Mouse (Mus musculus) hindbrain, embryonic 12.5 days (tissue): ENCODE data around the gene Khsrp. TPM values are rescaled to one million over a fixed set of nuclear protein-coding genes. Genes with fewer than 3 reads are reported as not detected.

ENCODE experiments used
- ATAC-seq: fragments of 200-750 bp; cut with Nextera tagmentation; 2 replicates; pipeline ENCODE4 v1.8.0; 2017; ENCODE audit warnings: moderate TSS enrichment; ENCODE audit not compliant: low FRiP score
- H3K27ac ChIP-seq: fragments of 300-500 bp; sonication (generic); 2 replicates; pipeline ENCODE4 v1.5.1; 2016; ENCODE audit warnings: mild to moderate bottlenecking
- H3K27me3 ChIP-seq: fragments of 300-500 bp; sonication (generic); 2 replicates; pipeline ENCODE4 v1.6.1; 2016; ENCODE audit warnings: mild to moderate bottlenecking
- H3K36me3 ChIP-seq: fragments of 300-500 bp; sonication (generic); 2 replicates; pipeline ENCODE4 v1.6.1; 2016; ENCODE audit warnings: mild to moderate bottlenecking
- H3K4me1 ChIP-seq: fragments of 300-500 bp; sonication (generic); 2 replicates; pipeline ENCODE4 v1.6.1; 2016
- H3K4me2 ChIP-seq: fragments of 300-500 bp; sonication (generic); replicated peaks from 2 replicates; pipeline ENCODE4 v1.6.1; 2016; ENCODE audit warnings: mild to moderate bottlenecking
- H3K4me3 ChIP-seq: fragments of 300-500 bp; sonication (generic); 2 replicates; pipeline ENCODE4 v1.5.1; 2016; ENCODE audit warnings: mild to moderate bottlenecking
- H3K9ac ChIP-seq: fragments of 300-500 bp; sonication (generic); 2 replicates; pipeline ENCODE4 v1.6.1; 2016; ENCODE audit warnings: mild to moderate bottlenecking, moderate library complexity
- H3K9me3 ChIP-seq: fragments of 300-500 bp; sonication (generic); replicated peaks from 2 replicates; pipeline ENCODE4 v1.6.1; 2016; ENCODE audit warnings: mild to moderate bottlenecking
- WGBS: fragments of 180-500 bp; shearing (Covaris S2); methylation state at CpG from one replicate; pipeline ENCODE4 v1.1.7; 2016; 5-methylcytosine and 5-hydroxymethylcytosine counted together
- polyA plus RNA-seq: library from polyadenylated mRNA; unstranded; fragments of >200 nt; fragmentation: Nextera tagmentation; extraction: Ambion mirVana; gene quantifications from 2 replicates; pipeline ENCODE4 v1.2.1, GENCODE M21; 2016

Khsrp gene
- polyA plus RNA-seq, 1 experiment from 2014 or later: 66.5 TPM

GRCm38 (mm10) chr17:56996506-56996905 is 34.8 kb downstream of the Khsrp start:
- peaks cover 71% of the 10 kb centered on the region for H3K36me3 ChIP-seq
- 80% methylated on average over 2 of the region's 2 CpGs for WGBS
- H3K4me1 ChIP-seq: peaks cover 9% of the 10 kb centered on the region
- H3K27ac ChIP-seq: no peak overlapping the region
- H3K4me3 ChIP-seq: no peak overlapping the region
- peak overlapping the region; percentile 55; the same call in 1 of the 2 replicates for H3K4me2 ChIP-seq
- ATAC-seq: 0 out of 2 replicates have a peak, but pooled peaks have one; percentile 1
- H3K27me3 ChIP-seq: no peaks in the 10 kb centered on the region
- H3K9me3 ChIP-seq: no peaks in the 10 kb centered on the region
- no peak overlapping the region for H3K9ac ChIP-seq

GRCm38 (mm10) chr17:56995046-56995445 is 36.3 kb downstream of the Khsrp start:
- Histone ChIP-seq H3K9ac (no peak overlapping the region), H3K4me2 (no peak overlapping the region)

GRCm38 (mm10) chr17:56990966-56991365 is 40.4 kb downstream of the Khsrp start:
- Histone ChIP-seq H3K4me3 (peak overlapping the region; percentile 76), H3K27me3 (no peaks in the 10 kb centered on the region), H3K9me3 (no peaks in the 10 kb centered on the region), H3K27ac (no peak overlapping the region), H3K4me2 (peak overlapping the region; percentile 76), H3K9ac (peak overlapping the region; percentile 90), H3K36me3 (peaks cover 41% of the 10 kb centered on the region), H3K4me1 (peaks cover 7% of the 10 kb centered on the region)
- ATAC-seq: no peak
- WGBS: 68% methylated on average over 2 of the region's 2 CpGs

More at GRCm38 (mm10) chr17:56995046-56995445, 36.3 kb downstream of the Khsrp start:
- no peak overlapping the region for H3K4me3 ChIP-seq
- 91% methylated on average over 8 of the region's 8 CpGs for WGBS
- H3K4me1 ChIP-seq: peaks cover 16% of the 10 kb centered on the region
- ATAC-seq: no peak
- no peaks in the 10 kb centered on the region for H3K9me3 ChIP-seq
- no peaks in the 10 kb centered on the region for H3K27me3 ChIP-seq
- no peak overlapping the region for H3K27ac ChIP-seq
- H3K36me3 ChIP-seq: peaks cover 62% of the 10 kb centered on the region

GRCm38 (mm10) chr17:56990115-56990746 is 41.1 kb downstream of the Khsrp start, which contains the start of gene Clpp:
Clpp (plus strand) TSS chr17:56990305.
- Histone ChIP-seq H3K9me3 (no peaks in the 10 kb centered on the region), H3K4me1 (peaks cover 7% of the 10 kb centered on the region), H3K27ac (peak within 1 kb of the TSS; percentile 79), H3K27me3 (no peaks in the 10 kb centered on the region), H3K4me2 (peak within 1 kb of the TSS; percentile 76), H3K4me3 (peak within 1 kb of the TSS; percentile 76), H3K36me3 (peaks cover 33% of the 10 kb centered on the region), H3K9ac (peak within 1 kb of the TSS; percentile 90)
- under 1% methylated on average over 52 of the region's 52 CpGs for WGBS
- peak; percentile 97 for ATAC-seq

- H3K27ac ChIP-seq: peak overlapping the region; percentile 79
- no peaks in the 10 kb centered on the region for H3K9me3 ChIP-seq
- H3K4me2 ChIP-seq: peak overlapping the region; percentile 76
- H3K36me3 ChIP-seq: peaks cover 28% of the 10 kb centered on the region
- WGBS: 4% methylated on average over 25 of the region's 25 CpGs
- H3K9ac ChIP-seq: peak overlapping the region; percentile 65
- peak; percentile 95 for ATAC-seq
- no peaks in the 10 kb centered on the region for H3K27me3 ChIP-seq
- H3K4me1 ChIP-seq: peaks cover 7% of the 10 kb centered on the region
- H3K4me3 ChIP-seq: peak overlapping the region; percentile 76
Measured at GRCm38 (mm10) chr17:56989467-56990114, 41.7 kb downstream of the Khsrp start.

GRCm38 (mm10) chr17:56988921-56989430 is 42.3 kb downstream of the Khsrp start:
- Histone ChIP-seq H3K4me2 (peak overlapping the region; percentile 76), H3K27me3 (no peaks in the 10 kb centered on the region), H3K36me3 (peaks cover 22% of the 10 kb centered on the region), H3K4me3 (peak overlapping the region; percentile 76), H3K9ac (no peak overlapping the region), H3K27ac (no peak overlapping the region), H3K9me3 (no peaks in the 10 kb centered on the region), H3K4me1 (peaks cover 7% of the 10 kb centered on the region)
- ATAC-seq: no peak
- WGBS: 72% methylated on average over 7 of the region's 7 CpGs

GRCm38 (mm10) chr17:56988441-56988840 is 42.9 kb downstream of the Khsrp start:
- Histone ChIP-seq H3K36me3 (peaks cover 16% of the 10 kb centered on the region), H3K4me1 (peaks cover 7% of the 10 kb centered on the region), H3K4me3 (no peak overlapping the region), H3K9ac (no peak overlapping the region), H3K27ac (no peak overlapping the region), H3K9me3 (no peaks in the 10 kb centered on the region), H3K27me3 (no peaks in the 10 kb centered on the region), H3K4me2 (no peak overlapping the region)
- no peak for ATAC-seq
- WGBS: 85% methylated on average over 7 of the region's 7 CpGs

GRCm38 (mm10) chr17:56986105-56986805 is 45.1 kb downstream of the Khsrp start:
- Histone ChIP-seq H3K4me1 (peaks cover 6% of the 10 kb centered on the region), H3K4me3 (no peak overlapping the region), H3K27me3 (no peaks in the 10 kb centered on the region), H3K4me2 (no peak overlapping the region), H3K9ac (no peak overlapping the region), H3K36me3 (no peaks in the 10 kb centered on the region), H3K27ac (no peak overlapping the region), H3K9me3 (no peaks in the 10 kb centered on the region)
- ATAC-seq: no peak
- 78% methylated on average over 3 of the region's 3 CpGs for WGBS

- Histone ChIP-seq H3K27ac (no peak overlapping the region), H3K27me3 (no peaks in the 10 kb centered on the region), H3K36me3 (no peaks in the 10 kb centered on the region), H3K9ac (no peak overlapping the region), H3K4me3 (no peak overlapping the region), H3K4me2 (no peak overlapping the region), H3K4me1 (no peaks in the 10 kb centered on the region), H3K9me3 (no peaks in the 10 kb centered on the region)
- no peak for ATAC-seq
- WGBS: 72% methylated on average over 3 of the region's 3 CpGs
Measured at GRCm38 (mm10) chr17:56985656-56986055, 45.7 kb downstream of the Khsrp start.

- Histone ChIP-seq H3K9me3 (no peaks in the 10 kb centered on the region), H3K4me2 (no peak overlapping the region), H3K9ac (no peak overlapping the region), H3K4me1 (no peaks in the 10 kb centered on the region), H3K4me3 (no peak overlapping the region), H3K27me3 (no peaks in the 10 kb centered on the region), H3K36me3 (no peaks in the 10 kb centered on the region), H3K27ac (no peak overlapping the region)
- 87% methylated on average over 9 of the region's 9 CpGs for WGBS
- ATAC-seq: no peak
Measured at GRCm38 (mm10) chr17:56984886-56985285, 46.4 kb downstream of the Khsrp start.

- Histone ChIP-seq H3K4me2 (no peak within 1 kb of the TSS), H3K36me3 (no peaks in the 10 kb centered on the region), H3K27ac (no peak within 1 kb of the TSS), H3K4me3 (no peak within 1 kb of the TSS), H3K4me1 (no peaks in the 10 kb centered on the region), H3K27me3 (no peaks in the 10 kb centered on the region), H3K9ac (no peak within 1 kb of the TSS), H3K9me3 (no peaks in the 10 kb centered on the region)
- ATAC-seq: no peak
- WGBS: 66% methylated on average over 5 of the region's 5 CpGs
Measured at GRCm38 (mm10) chr17:56982013-56982412, 49.3 kb downstream of the Khsrp start, which contains the start of gene Acer1. Acer1 (minus strand) TSS chr17:56982126.

- no peaks in the 10 kb centered on the region for H3K9me3 ChIP-seq
- no peaks in the 10 kb centered on the region for H3K27me3 ChIP-seq
- no peak overlapping the region for H3K9ac ChIP-seq
- H3K36me3 ChIP-seq: no peaks in the 10 kb centered on the region
- H3K4me2 ChIP-seq: no peak overlapping the region
- H3K27ac ChIP-seq: no peak overlapping the region
- 89% methylated on average over 7 of the region's 7 CpGs for WGBS
- no peaks in the 10 kb centered on the region for H3K4me1 ChIP-seq
- no peak for ATAC-seq
- no peak overlapping the region for H3K4me3 ChIP-seq
Measured at GRCm38 (mm10) chr17:56981049-56981448, 50.3 kb downstream of the Khsrp start.
